Mouse (Mus musculus): Measurements from ENCODE around the gene Ecel1. TPM values are rescaled to one million over a fixed set of nuclear protein-coding genes. Genes with fewer than 3 reads are reported as not detected.

The Ecel1 gene
- polyA plus RNA-seq, 1 experiment, result 0.22 TPM

DNA sequence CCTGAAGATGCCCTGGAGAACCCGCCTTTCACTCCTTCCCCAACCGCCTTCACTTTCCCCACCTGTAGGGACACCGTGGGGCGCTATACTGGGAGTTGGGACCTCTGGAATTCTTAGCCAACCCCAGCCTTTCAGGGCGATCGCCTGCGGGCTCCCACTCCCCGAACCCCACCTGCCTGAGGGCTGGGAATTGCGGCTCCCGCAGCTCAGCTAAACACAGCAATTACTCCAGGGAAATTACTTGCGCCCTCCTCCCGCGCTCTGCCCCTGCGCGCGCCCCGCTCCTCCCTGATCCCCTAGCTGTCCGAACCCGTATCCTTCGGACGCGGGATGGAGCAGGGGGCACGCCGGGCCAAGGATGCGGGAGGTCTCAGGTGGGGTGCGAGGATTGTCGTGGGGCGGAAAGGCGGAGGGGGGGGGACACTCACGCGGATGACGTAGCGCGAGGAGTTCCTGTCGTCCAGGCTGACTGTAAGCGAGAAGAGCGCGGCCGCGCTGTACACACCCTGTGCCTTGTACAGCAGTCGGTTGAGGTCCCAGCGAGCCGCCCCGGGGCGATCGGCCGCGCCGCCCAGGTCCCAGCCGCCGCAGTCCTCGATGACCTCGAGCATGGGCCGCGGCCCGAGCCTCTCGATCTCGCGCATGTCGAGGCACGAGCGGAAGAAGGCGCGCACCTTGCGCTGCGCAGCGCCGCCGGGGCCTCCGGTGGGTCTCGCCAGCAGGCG is 2.4 kb downstream of the Ecel1 start:
- TF ChIP-seq POLR2A (IDR thresholded peaks at IDR 0.05; ENCODE audit: low read depth, low read length) (no peak), CTCF (IDR thresholded peaks at IDR 0.05; ENCODE audit: extremely low read depth, insufficient read length, insufficient replicate concordance, low read depth, low read length) (no peak)
- WGBS, result 3% methylated on average over 72 of the region's 72 CpGs
- peaks cover 56% of the 10 kb centered on the region for H3K27me3 ChIP-seq (ENCODE audit: control insufficient read depth, insufficient read depth, low read length)
- no peak overlapping the region for H3K27ac ChIP-seq (ENCODE audit: insufficient read depth, low read depth, low read length)
- H3K4me1 ChIP-seq (ENCODE audit: control insufficient read depth, insufficient read depth, insufficient read length, low read length), result peaks cover 8% of the 10 kb centered on the region
- peak overlapping the region; percentile 46 for H3K4me3 ChIP-seq (ENCODE audit: low read depth, low read length)
- H3K36me3 ChIP-seq (ENCODE audit: control insufficient read depth, insufficient read depth, low read length), result no peaks in the 10 kb centered on the region

DNA sequence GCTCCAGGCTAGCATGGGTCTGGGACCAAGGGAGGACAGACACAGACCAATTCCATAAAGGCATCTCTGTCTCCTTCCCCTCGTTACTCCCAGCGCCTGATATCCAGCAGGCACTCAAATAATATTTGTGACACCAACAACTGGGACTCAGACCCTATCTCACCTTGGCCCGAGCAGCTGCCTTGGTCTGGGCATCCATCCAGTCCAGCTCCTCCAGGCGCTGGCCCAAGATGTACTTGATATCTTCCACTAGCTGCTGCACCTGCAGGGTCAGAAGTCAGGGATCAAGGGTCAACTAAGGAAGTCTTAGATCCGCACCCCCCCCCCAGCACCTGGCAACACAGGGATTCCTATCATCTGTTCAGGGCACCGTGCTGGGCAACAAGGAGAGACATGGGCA is 5.0 kb downstream of the Ecel1 start:
- H3K27ac ChIP-seq (ENCODE audit: insufficient read depth, low read depth, low read length), result no peak overlapping the region
- H3K36me3 ChIP-seq (ENCODE audit: control insufficient read depth, insufficient read depth, low read length), result no peaks in the 10 kb centered on the region
- H3K27me3 ChIP-seq (ENCODE audit: control insufficient read depth, insufficient read depth, low read length), result peaks cover 37% of the 10 kb centered on the region
- WGBS, result 26% methylated on average over 6 of the region's 6 CpGs
- H3K4me3 ChIP-seq (ENCODE audit: low read depth, low read length), result no peak overlapping the region
- TF ChIP-seq POLR2A (IDR thresholded peaks at IDR 0.05; ENCODE audit: low read depth, low read length) (no peak), CTCF (IDR thresholded peaks at IDR 0.05; ENCODE audit: extremely low read depth, insufficient read length, insufficient replicate concordance, low read depth, low read length) (no peak)
- H3K4me1 ChIP-seq (ENCODE audit: control insufficient read depth, insufficient read depth, insufficient read length, low read length), result peaks cover 8% of the 10 kb centered on the region

DNA sequence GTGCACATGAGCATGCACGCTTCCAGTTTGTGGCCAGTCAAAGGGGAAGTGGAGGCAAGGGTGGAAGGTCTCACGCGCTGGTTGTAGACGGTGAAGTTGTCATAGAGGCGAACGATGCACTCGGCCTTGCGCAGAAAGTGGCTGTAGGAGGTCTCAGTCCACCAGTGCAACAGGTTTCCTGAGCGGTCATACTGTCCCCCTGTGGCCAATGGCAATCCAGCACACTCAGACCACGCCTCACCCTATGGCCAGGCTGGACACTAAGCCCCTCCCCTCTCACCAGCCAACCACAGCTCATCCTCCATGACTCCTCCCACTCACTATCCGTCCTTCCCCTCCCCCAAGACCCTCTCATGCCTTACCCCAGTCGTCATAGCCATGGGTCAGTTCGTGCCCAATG is 6.9 kb downstream of the Ecel1 start:
- no peak overlapping the region for H3K27ac ChIP-seq (ENCODE audit: insufficient read depth, low read depth, low read length)
- WGBS, result 57% methylated on average over 13 of the region's 13 CpGs
- H3K36me3 ChIP-seq (ENCODE audit: control insufficient read depth, insufficient read depth, low read length), result no peaks in the 10 kb centered on the region
- peaks cover 7% of the 10 kb centered on the region for H3K4me1 ChIP-seq (ENCODE audit: control insufficient read depth, insufficient read depth, insufficient read length, low read length)
- no peak overlapping the region for H3K4me3 ChIP-seq (ENCODE audit: low read depth, low read length)
- H3K27me3 ChIP-seq (ENCODE audit: control insufficient read depth, insufficient read depth, low read length), result peaks cover 18% of the 10 kb centered on the region
- TF ChIP-seq CTCF (IDR thresholded peaks at IDR 0.05; ENCODE audit: extremely low read depth, insufficient read length, insufficient replicate concordance, low read depth, low read length) (no peak), POLR2A (IDR thresholded peaks at IDR 0.05; ENCODE audit: low read depth, low read length) (no peak)

DNA sequence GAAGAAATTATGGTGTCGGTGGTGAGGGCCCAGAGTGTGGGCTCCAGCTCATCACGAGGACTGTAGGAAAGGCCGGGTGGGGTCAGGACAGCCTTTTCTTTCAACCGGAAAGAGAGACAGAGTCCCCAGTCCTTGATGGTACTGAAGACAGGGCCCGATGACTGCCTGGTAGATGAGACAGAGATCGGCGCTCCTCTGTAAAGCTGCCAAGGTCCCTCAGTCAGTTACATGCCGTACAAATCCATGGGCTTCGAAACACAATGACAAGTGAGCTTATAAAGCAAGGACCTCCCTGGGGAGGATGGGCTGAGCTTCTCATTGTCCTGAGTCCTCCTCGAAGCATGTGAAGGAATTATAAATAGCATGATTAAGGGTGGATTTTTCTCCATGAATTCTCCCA is 13.2 kb downstream of the Ecel1 start:
- Histone ChIP-seq H3K27ac (ENCODE audit: insufficient read depth, low read depth, low read length) (no peak overlapping the region), H3K36me3 (ENCODE audit: control insufficient read depth, insufficient read depth, low read length) (no peaks in the 10 kb centered on the region), H3K4me1 (ENCODE audit: control insufficient read depth, insufficient read depth, insufficient read length, low read length) (no peaks in the 10 kb centered on the region), H3K27me3 (ENCODE audit: control insufficient read depth, insufficient read depth, low read length) (no peaks in the 10 kb centered on the region), H3K4me3 (ENCODE audit: low read depth, low read length) (no peak overlapping the region)
- TF ChIP-seq POLR2A (IDR thresholded peaks at IDR 0.05; ENCODE audit: low read depth, low read length), result no peak
- 79% methylated on average over 10 of the region's 10 CpGs for WGBS

DNA sequence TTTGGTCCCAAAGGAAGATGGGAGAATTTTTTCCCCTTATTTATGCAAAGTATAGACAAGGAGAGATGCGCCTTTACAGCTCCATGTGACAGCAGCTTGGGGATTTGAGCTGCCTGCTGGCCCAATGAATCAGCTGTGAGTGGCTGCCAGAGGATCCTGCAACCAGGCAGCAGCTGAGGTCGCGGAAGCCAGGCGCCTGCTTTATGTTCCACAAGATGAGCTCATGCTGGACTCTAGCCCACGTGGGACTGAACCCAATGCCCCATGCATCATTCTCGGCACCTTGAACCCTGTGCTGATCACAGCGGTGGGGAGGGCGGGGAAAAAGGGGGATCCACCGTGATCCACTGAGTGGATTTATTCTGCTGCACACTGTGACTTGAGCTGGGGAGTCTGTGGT is 13.9 kb downstream of the Ecel1 start:
- WGBS, result 36% methylated on average over 9 of the region's 9 CpGs
- TF ChIP-seq CTCF (IDR thresholded peaks at IDR 0.05; ENCODE audit: extremely low read depth, insufficient read length, insufficient replicate concordance, low read depth, low read length), result no peak
- no peak for TF ChIP-seq POLR2A (IDR thresholded peaks at IDR 0.05; ENCODE audit: low read depth, low read length)
- H3K36me3 ChIP-seq (ENCODE audit: control insufficient read depth, insufficient read depth, low read length), result no peaks in the 10 kb centered on the region

DNA sequence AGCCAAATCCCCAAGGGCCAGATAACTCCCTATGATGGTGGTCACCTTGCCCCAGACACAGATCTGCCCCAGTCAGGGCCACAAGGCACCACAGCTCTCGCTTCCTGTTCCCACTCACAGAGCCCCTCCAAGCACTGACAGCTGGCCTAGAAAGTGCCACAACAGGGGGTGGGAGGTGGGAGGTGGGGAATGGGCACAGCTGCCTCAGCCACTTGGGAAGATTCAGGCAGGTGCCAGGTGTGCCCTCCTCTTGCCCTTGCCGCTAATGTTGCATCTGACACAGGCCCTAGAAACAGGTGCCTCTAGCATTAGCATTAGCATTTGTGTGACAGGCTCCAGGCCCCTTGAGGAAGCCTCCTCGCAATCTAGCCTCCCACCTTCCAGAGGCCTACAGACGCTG is 14.8 kb downstream of the Ecel1 start:
- Histone ChIP-seq H3K36me3 (ENCODE audit: control insufficient read depth, insufficient read depth, low read length) (no peaks in the 10 kb centered on the region), H3K4me3 (ENCODE audit: low read depth, low read length) (no peak overlapping the region), H3K27me3 (ENCODE audit: control insufficient read depth, insufficient read depth, low read length) (no peaks in the 10 kb centered on the region), H3K27ac (ENCODE audit: insufficient read depth, low read depth, low read length) (no peak overlapping the region), H3K4me1 (ENCODE audit: control insufficient read depth, insufficient read depth, insufficient read length, low read length) (no peaks in the 10 kb centered on the region)
- 94% methylated on average over 4 of the region's 4 CpGs for WGBS
- TF ChIP-seq POLR2A (IDR thresholded peaks at IDR 0.05; ENCODE audit: low read depth, low read length) (no peak), CTCF (IDR thresholded peaks at IDR 0.05; ENCODE audit: extremely low read depth, insufficient read length, insufficient replicate concordance, low read depth, low read length) (no peak)

More for the DNA sequence above, 13.9 kb downstream of the Ecel1 start:
- Histone ChIP-seq H3K4me1 (ENCODE audit: control insufficient read depth, insufficient read depth, insufficient read length, low read length) (no peaks in the 10 kb centered on the region), H3K27me3 (ENCODE audit: control insufficient read depth, insufficient read depth, low read length) (no peaks in the 10 kb centered on the region), H3K4me3 (ENCODE audit: low read depth, low read length) (no peak overlapping the region), H3K27ac (ENCODE audit: insufficient read depth, low read depth, low read length) (no peak overlapping the region)

DNA sequence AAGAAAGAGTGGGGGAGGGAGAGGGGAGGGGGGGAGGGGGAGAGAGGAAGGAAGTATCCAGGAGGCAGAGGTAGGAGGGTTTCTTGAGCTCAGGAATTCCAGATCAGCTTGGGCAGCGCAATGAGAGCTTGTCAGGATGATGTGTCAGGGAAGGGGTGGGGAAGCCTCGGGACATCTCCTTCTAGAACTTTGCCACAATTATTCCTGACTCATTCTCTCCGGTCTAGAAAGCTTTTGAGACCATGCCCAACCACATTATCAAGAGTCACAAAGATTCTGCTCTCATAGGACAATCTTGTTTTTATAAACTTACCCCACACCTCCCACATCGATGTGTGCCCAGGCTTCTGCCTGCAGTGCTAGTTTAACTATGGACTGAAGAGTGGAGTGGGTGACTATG is 24.5 kb downstream of the Ecel1 start:
- TF ChIP-seq POLR2A (IDR thresholded peaks at IDR 0.05; ENCODE audit: low read depth, low read length), result no peak
- TF ChIP-seq CTCF (IDR thresholded peaks at IDR 0.05; ENCODE audit: extremely low read depth, insufficient read length, insufficient replicate concordance, low read depth, low read length), result no peak
- 63% methylated on average over 4 of the region's 4 CpGs for WGBS
- H3K27ac ChIP-seq (ENCODE audit: insufficient read depth, low read depth, low read length), result no peak overlapping the region

More for the DNA sequence above, 24.5 kb downstream of the Ecel1 start:
- no peaks in the 10 kb centered on the region; the same call in 1 of the 2 replicates for H3K36me3 ChIP-seq (ENCODE audit: control insufficient read depth, insufficient read depth, low read length)
- no peaks in the 10 kb centered on the region; the same call in 1 of the 2 replicates for H3K4me1 ChIP-seq (ENCODE audit: control insufficient read depth, insufficient read depth, insufficient read length, low read length)
- no peak overlapping the region for H3K4me3 ChIP-seq (ENCODE audit: low read depth, low read length)
- H3K27me3 ChIP-seq (ENCODE audit: control insufficient read depth, insufficient read depth, low read length), result peaks cover 17% of the 10 kb centered on the region
